Mouse (Mus musculus) limb, embryonic 14.5 days (tissue): ENCODE measurements around the gene Olfr995. TPM values are rescaled to one million over a fixed set of nuclear protein-coding genes. Genes with fewer than 3 reads are reported as not detected.

Source experiments
- ATAC-seq: fragments of 200-750 bp; cut with Nextera tagmentation; 2 replicates; pipeline ENCODE4 v1.8.0; 2017; ENCODE audit warnings: low read depth, moderate number of reproducible peaks, moderate TSS enrichment; ENCODE audit not compliant: low FRiP score
- DNase-seq: peaks from one replicate; pipeline ENCODE4 v3.0.0-alpha.2; 2015; ENCODE audit warnings: low spot score
- H3K27ac ChIP-seq: fragments of 300-500 bp; sonication (generic); replicated peaks from 2 replicates; pipeline ENCODE4 v1.5.1; 2014; ENCODE audit warnings: low read depth, mild to moderate bottlenecking, low read length, moderate library complexity, mixed read lengths
- H3K27me3 ChIP-seq: fragments of 300-500 bp; sonication (generic); 2 replicates; pipeline ENCODE4 v1.6.1; 2014; ENCODE audit warnings: low read length, mixed read lengths; ENCODE audit not compliant: control insufficient read depth, insufficient read depth
- H3K36me3 ChIP-seq: fragments of 300-500 bp; sonication (generic); 2 replicates; pipeline ENCODE4 v1.6.1; 2014; ENCODE audit warnings: mild to moderate bottlenecking, low read length, moderate library complexity, mixed read lengths; ENCODE audit not compliant: control insufficient read depth, insufficient read depth
- H3K4me1 ChIP-seq: fragments of 300-500 bp; sonication (generic); 2 replicates; pipeline ENCODE4 v1.6.1; 2014; ENCODE audit warnings: antibody characterized with exemption, low read length, mixed read lengths; ENCODE audit not compliant: control insufficient read depth, insufficient read depth
- H3K4me2 ChIP-seq: fragments of 300-500 bp; sonication (generic); replicated peaks from 2 replicates; pipeline ENCODE4 v1.6.1; 2014; ENCODE audit warnings: low read depth, mild to moderate bottlenecking, low read length, moderate library complexity; ENCODE audit not compliant: severe bottlenecking
- H3K4me3 ChIP-seq: fragments of 300-500 bp; sonication (generic); replicated peaks from 2 replicates; pipeline ENCODE4 v1.5.1; 2014; ENCODE audit warnings: low read length
- H3K9ac ChIP-seq: fragments of 300-500 bp; sonication (generic); 2 replicates; pipeline ENCODE4 v1.6.1; 2014; ENCODE audit warnings: mild to moderate bottlenecking, low read depth, low read length, moderate library complexity; ENCODE audit not compliant: severe bottlenecking
- H3K9me3 ChIP-seq: fragments of 300-500 bp; sonication (generic); 2 replicates; pipeline ENCODE4 v1.6.1; 2016; ENCODE audit warnings: low read length; ENCODE audit not compliant: control insufficient read depth
- POLR2A ChIP-seq: fragments of 200-500 bp; IDR thresholded peaks from 2 replicates; pipeline ENCODE4 v1.8.0; 2012; ENCODE audit warnings: inconsistent platforms, mild to moderate bottlenecking, moderate library complexity, borderline replicate concordance; ENCODE audit not compliant: insufficient read depth, insufficient read length; ENCODE audit errors: extremely low read depth
- WGBS: fragments of 180-500 bp; shearing (Covaris S2); extraction: QIAGEN DNeasy Blood & Tissue Kit; methylation state at CpG from one replicate; pipeline ENCODE4 v1.1.7; 2014; 5-methylcytosine and 5-hydroxymethylcytosine counted together
- polyA plus RNA-seq, 2 experiments: library from polyadenylated mRNA; depleted of rRNA in 1 of 2; stranded (reverse) in 1 of 2; unstranded in 1 of 2; fragments of >200 nt; fragmentation: Nextera tagmentation in 1 of 2; extraction: Ambion mirVana in 1 of 2; gene quantifications; 2 replicates each; pipeline versions ENCODE4 v1.2.1 to v1.2.3; 2012 to 2014

Gene Olfr995
- polyA plus RNA-seq (2012; rRNA removed) (not detected in 2 replicates), polyA plus RNA-seq (2014; fragmentation: Nextera tagmentation; extraction: Ambion mirVana) (not detected in 2 replicates)

DNA sequence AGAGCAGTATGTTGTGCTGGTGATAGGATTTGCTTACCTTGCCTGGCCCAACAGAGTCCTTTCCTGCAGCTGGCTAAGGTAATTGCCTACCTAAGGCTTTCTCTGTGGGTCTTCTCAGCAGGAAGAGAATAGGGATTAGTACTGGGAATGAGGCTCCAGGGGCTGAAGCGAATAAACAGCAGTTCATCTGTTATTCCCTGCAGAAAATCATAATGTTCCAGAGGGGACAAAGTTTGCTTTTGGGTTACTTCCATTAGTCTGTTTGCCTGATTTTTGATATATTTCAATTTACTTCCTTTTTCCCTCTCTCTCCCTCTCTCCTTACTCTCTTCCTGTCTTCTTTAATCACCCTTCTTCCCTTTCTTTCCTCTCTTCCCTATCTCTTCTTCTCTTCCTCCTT, at the start of gene Olfr995:
Gene Olfr995, minus strand, starts transcription at position 101 of the 400 bp plus-strand sequence.
- no peaks in the 10 kb centered on the region for H3K4me1 ChIP-seq
- H3K4me2 ChIP-seq = no peak within 1 kb of the TSS
- no peaks in the 10 kb centered on the region for H3K27me3 ChIP-seq
- no peak for TF ChIP-seq POLR2A
- H3K4me3 ChIP-seq = no peak within 1 kb of the TSS
- ATAC-seq (no peak), DNase-seq (no peak)
- 19% methylated on average over 1 of the region's 1 CpGs for WGBS
- no peak within 1 kb of the TSS for H3K27ac ChIP-seq
- no peak within 1 kb of the TSS for H3K9ac ChIP-seq
- H3K9me3 ChIP-seq = no peaks in the 10 kb centered on the region
- no peaks in the 10 kb centered on the region for H3K36me3 ChIP-seq

- Histone ChIP-seq H3K4me3 (no peak overlapping the region), H3K27ac (no peak overlapping the region), H3K27me3 (no peaks in the 10 kb centered on the region), H3K9me3 (no peaks in the 10 kb centered on the region), H3K9ac (no peak overlapping the region), H3K36me3 (no peaks in the 10 kb centered on the region), H3K4me1 (no peaks in the 10 kb centered on the region), H3K4me2 (no peak overlapping the region)
- DNase-seq = no peak
- 81% methylated on average over 5 of the region's 5 CpGs for WGBS
- no peak for ATAC-seq
- TF ChIP-seq POLR2A = no peak
Observed at GRCm38 (mm10) chr2:85490396-85490795, 47.0 kb upstream of the Olfr995 start.

DNA sequence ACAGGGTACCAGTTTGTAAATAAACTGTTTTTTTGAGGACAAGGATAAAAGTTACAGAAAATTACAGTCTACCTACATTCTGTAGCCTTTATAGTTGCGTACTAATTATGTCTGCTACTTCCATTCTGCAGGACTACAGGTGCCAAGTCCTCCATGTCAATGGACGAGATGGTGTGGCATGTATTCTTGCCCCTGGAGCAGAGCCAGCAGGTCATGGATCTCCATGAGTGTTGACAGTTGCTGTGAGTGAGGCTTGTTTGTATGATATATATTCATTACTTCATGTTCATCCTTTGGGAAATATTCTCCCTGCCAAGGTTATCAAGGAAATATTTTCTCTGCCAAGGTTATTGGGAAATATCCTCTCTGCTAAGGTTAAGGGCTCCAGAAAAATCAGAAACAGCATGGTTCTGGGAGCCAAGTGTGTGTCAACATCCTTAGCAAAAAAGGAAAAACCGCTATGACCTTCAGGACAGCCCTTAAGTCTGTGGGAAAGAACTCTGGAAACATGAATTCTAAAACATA, 23.4 kb upstream of the Olfr995 start:
- H3K27ac ChIP-seq = no peak overlapping the region
- WGBS = 79% methylated on average over 3 of the region's 3 CpGs
- H3K9me3 ChIP-seq = no peaks in the 10 kb centered on the region
- no peak overlapping the region for H3K4me2 ChIP-seq
- H3K27me3 ChIP-seq = no peaks in the 10 kb centered on the region
- ATAC-seq = no peak
- no peak for TF ChIP-seq POLR2A
- H3K9ac ChIP-seq = no peak overlapping the region
- no peak for DNase-seq
- H3K4me3 ChIP-seq = no peak overlapping the region
- H3K4me1 ChIP-seq = no peaks in the 10 kb centered on the region
- no peaks in the 10 kb centered on the region for H3K36me3 ChIP-seq

GRCm38 (mm10) chr2:85442546-85442945, 893 bp downstream of the Olfr995 start:
- Histone ChIP-seq H3K27ac (no peak overlapping the region), H3K4me1 (no peaks in the 10 kb centered on the region), H3K27me3 (no peaks in the 10 kb centered on the region), H3K9me3 (no peaks in the 10 kb centered on the region), H3K4me3 (no peak overlapping the region), H3K4me2 (no peak overlapping the region), H3K9ac (no peak overlapping the region), H3K36me3 (no peaks in the 10 kb centered on the region)
- no peak for TF ChIP-seq POLR2A
- DNase-seq = no peak
- ATAC-seq = no peak

GRCm38 (mm10) chr2:85436351-85436750, 7.1 kb downstream of the Olfr995 start, which contains the start of gene Olfr994:
Olfr994 (minus strand) TSS chr2:85436451.
- no peak for TF ChIP-seq POLR2A
- Histone ChIP-seq H3K9me3 (no peaks in the 10 kb centered on the region), H3K4me1 (no peaks in the 10 kb centered on the region), H3K4me3 (no peak within 1 kb of the TSS), H3K27ac (no peak within 1 kb of the TSS), H3K9ac (no peak within 1 kb of the TSS), H3K36me3 (no peaks in the 10 kb centered on the region), H3K27me3 (no peaks in the 10 kb centered on the region), H3K4me2 (no peak within 1 kb of the TSS)
- no peak for ATAC-seq
- WGBS = 82% methylated on average over 3 of the region's 3 CpGs
- DNase-seq = no peak
